Mouse (Mus musculus) neural tube, embryonic 14.5 days (tissue): ENCODE measurements at regions not wholly inside any gene's neighbourhood (a gene's known extent, or its start where the extent isn't known, plus 50 kb on each side); places are given as distances from the start of the nearest gene placed in this dataset.

ENCODE experiments used
- ATAC-seq: fragments of 200-750 bp; cut with Nextera tagmentation; 2 replicates; pipeline ENCODE4 v1.8.0; 2017; ENCODE audit warnings: low read depth, mild to moderate bottlenecking, moderate TSS enrichment, moderate library complexity
- H3K27ac ChIP-seq: fragments of 300-500 bp; sonication (generic); 2 replicates; pipeline ENCODE4 v1.5.1; 2014; ENCODE audit warnings: low read depth, mild to moderate bottlenecking, control low read depth, low read length, moderate library complexity, mixed read lengths
- H3K27me3 ChIP-seq: fragments of 300-500 bp; sonication (generic); 2 replicates; pipeline ENCODE4 v1.6.1; 2014; ENCODE audit warnings: low read length; ENCODE audit not compliant: control insufficient read depth, insufficient read depth
- H3K36me3 ChIP-seq: fragments of 300-500 bp; sonication (generic); 2 replicates; pipeline ENCODE4 v1.6.1; 2014; ENCODE audit warnings: low read length, mixed read lengths; ENCODE audit not compliant: control insufficient read depth, insufficient read depth
- H3K4me1 ChIP-seq: fragments of 300-500 bp; sonication (generic); 2 replicates; pipeline ENCODE4 v1.6.1; 2014; ENCODE audit warnings: low read length; ENCODE audit not compliant: control insufficient read depth, insufficient read depth
- H3K4me2 ChIP-seq: fragments of 300-500 bp; sonication (generic); 2 replicates; pipeline ENCODE4 v1.6.1; 2014; ENCODE audit warnings: mild to moderate bottlenecking, low read depth, low read length, control low read depth
- H3K4me3 ChIP-seq: fragments of 300-500 bp; sonication (generic); 2 replicates; pipeline ENCODE4 v1.5.1; 2014; ENCODE audit warnings: low read depth, low read length, control low read depth, mixed read lengths
- H3K9ac ChIP-seq: fragments of 300-500 bp; sonication (generic); replicated peaks from 2 replicates; pipeline ENCODE4 v1.6.1; 2014; ENCODE audit warnings: low read depth, mild to moderate bottlenecking, control low read depth, low read length, mixed read lengths
- H3K9me3 ChIP-seq: fragments of 300-500 bp; sonication (generic); 2 replicates; pipeline ENCODE4 v1.6.1; 2016; ENCODE audit warnings: low read length; ENCODE audit not compliant: control insufficient read depth
- WGBS: fragments of 180-500 bp; shearing (Covaris S2); extraction: QIAGEN DNeasy Blood & Tissue Kit; methylation state at CpG from one replicate; pipeline ENCODE4 v1.1.7; 2014; 5-methylcytosine and 5-hydroxymethylcytosine counted together

GRCm38 (mm10) chr14:76331497-76332335 lies 83.0 kb upstream of the Tsc22d1 start:
- H3K4me2 ChIP-seq = no peak overlapping the region
- no peaks in the 10 kb centered on the region for H3K9me3 ChIP-seq
- peak; percentile 91 for ATAC-seq
- H3K4me1 ChIP-seq = no peaks in the 10 kb centered on the region
- H3K4me3 ChIP-seq = no peak overlapping the region
- H3K9ac ChIP-seq = no peak overlapping the region
- 18% methylated on average over 11 of the region's 11 CpGs for WGBS
- no peaks in the 10 kb centered on the region for H3K27me3 ChIP-seq
- no peak overlapping the region for H3K27ac ChIP-seq
- no peaks in the 10 kb centered on the region for H3K36me3 ChIP-seq

DNA sequence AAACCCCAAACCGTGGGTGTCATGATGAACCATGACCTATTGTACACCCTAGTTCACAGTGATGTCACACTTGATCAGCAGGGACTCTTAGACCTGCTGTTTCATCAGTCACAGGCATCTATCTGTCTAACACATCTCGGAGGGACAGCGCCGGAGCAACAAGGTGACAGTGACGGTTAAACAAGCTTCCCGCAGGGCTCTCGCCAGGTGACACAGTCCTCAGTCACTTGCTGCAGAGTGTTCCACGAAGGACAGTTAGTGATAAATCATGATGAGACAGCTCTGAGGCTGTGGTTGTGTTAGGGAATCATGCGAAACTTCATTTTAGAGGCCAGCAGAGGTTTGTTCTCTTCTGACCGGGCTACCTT lies 82.4 kb upstream of the Tsc22d1 start:
- no peaks in the 10 kb centered on the region for H3K4me1 ChIP-seq
- peak; percentile 58 for ATAC-seq
- H3K9me3 ChIP-seq = no peaks in the 10 kb centered on the region
- no peak overlapping the region for H3K4me2 ChIP-seq
- no peaks in the 10 kb centered on the region for H3K27me3 ChIP-seq
- WGBS = 33% methylated on average over 10 of the region's 10 CpGs
- H3K27ac ChIP-seq = no peak overlapping the region
- no peaks in the 10 kb centered on the region for H3K36me3 ChIP-seq
- H3K9ac ChIP-seq = no peak overlapping the region
- H3K4me3 ChIP-seq = no peak overlapping the region

GRCm38 (mm10) chr14:76340789-76341188 lies 74.0 kb upstream of the Tsc22d1 start:
- WGBS = 93% methylated on average over 7 of the region's 7 CpGs
- Histone ChIP-seq H3K36me3 (no peaks in the 10 kb centered on the region), H3K27ac (no peak overlapping the region), H3K9me3 (no peaks in the 10 kb centered on the region), H3K4me2 (no peak overlapping the region), H3K27me3 (no peaks in the 10 kb centered on the region), H3K9ac (no peak overlapping the region), H3K4me3 (no peak overlapping the region), H3K4me1 (no peaks in the 10 kb centered on the region)
- ATAC-seq = no peak

DNA sequence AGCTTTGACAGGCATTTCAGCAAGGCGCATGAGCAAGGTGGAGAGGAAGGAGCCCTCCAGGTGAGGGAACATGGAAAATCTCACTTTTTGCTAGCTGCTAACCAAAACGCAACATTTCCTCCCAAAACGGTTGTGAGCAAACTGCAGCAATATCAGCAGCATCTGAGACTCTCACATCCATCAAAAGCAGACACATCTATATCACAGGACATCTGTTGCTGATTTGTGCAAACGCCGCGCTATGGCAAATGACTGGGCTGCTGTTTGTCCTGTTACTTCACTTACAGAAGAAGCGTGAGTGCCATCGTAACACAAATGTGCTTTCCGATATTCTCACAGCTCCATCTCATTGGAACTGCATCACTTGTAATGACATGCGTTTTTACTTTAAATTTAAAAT lies 73.5 kb upstream of the Tsc22d1 start:
- Histone ChIP-seq H3K4me3 (no peak overlapping the region), H3K4me2 (no peak overlapping the region), H3K9me3 (no peaks in the 10 kb centered on the region), H3K27ac (no peak overlapping the region), H3K27me3 (no peaks in the 10 kb centered on the region), H3K9ac (no peak overlapping the region), H3K36me3 (no peaks in the 10 kb centered on the region), H3K4me1 (no peaks in the 10 kb centered on the region)
- ATAC-seq = no peak
- WGBS = 91% methylated on average over 10 of the region's 10 CpGs

- H3K9ac ChIP-seq = no peak overlapping the region
- no peaks in the 10 kb centered on the region for H3K9me3 ChIP-seq
- WGBS = 72% methylated on average over 9 of the region's 9 CpGs
- no peak overlapping the region for H3K27ac ChIP-seq
- no peak overlapping the region for H3K4me2 ChIP-seq
- H3K4me3 ChIP-seq = no peak overlapping the region
- ATAC-seq = no peak
- no peaks in the 10 kb centered on the region for H3K4me1 ChIP-seq
- H3K27me3 ChIP-seq = no peaks in the 10 kb centered on the region
- no peaks in the 10 kb centered on the region for H3K36me3 ChIP-seq
Measured at GRCm38 (mm10) chr14:76351856-76352255, 62.9 kb upstream of the Tsc22d1 start.

- no peak overlapping the region for H3K9ac ChIP-seq
- ATAC-seq = no peak
- no peak overlapping the region for H3K4me2 ChIP-seq
- H3K27me3 ChIP-seq = no peaks in the 10 kb centered on the region
- H3K4me1 ChIP-seq = no peaks in the 10 kb centered on the region
- no peak overlapping the region for H3K4me3 ChIP-seq
- no peaks in the 10 kb centered on the region for H3K36me3 ChIP-seq
- no peak overlapping the region for H3K27ac ChIP-seq
- 78% methylated on average over 2 of the region's 2 CpGs for WGBS
- H3K9me3 ChIP-seq = no peaks in the 10 kb centered on the region
Measured at GRCm38 (mm10) chr14:76356161-76356560, 58.6 kb upstream of the Tsc22d1 start.

DNA sequence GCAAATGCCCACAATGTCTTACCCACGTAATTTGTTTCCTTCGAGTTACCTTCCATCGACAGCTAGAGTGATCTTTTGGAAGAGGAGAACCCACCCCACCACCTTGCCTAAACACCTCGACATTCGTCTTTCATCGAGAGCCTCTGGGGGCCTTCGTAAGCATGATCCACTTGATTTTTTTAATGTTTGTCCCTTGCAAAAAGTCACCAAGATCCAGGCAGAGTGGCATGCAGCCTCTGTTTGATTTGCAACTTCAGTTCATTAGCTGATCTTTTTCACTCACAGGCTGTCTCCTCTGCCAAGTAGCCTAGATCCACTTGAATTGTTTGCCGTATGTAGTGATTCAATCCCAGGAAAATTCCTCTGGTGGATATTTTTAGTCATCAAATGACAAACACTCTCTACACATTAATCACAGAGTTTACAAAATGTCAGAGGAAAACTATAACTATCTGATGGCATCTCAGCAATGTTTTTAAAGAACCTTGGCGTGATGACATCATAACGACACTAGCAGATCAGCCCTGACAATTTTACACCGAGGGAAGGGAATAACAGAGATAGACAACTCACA lies 54.8 kb upstream of the Tsc22d1 start:
- no peaks in the 10 kb centered on the region for H3K36me3 ChIP-seq
- ATAC-seq = no peak
- 93% methylated on average over 11 of the region's 11 CpGs for WGBS
- H3K27ac ChIP-seq = no peak overlapping the region
- no peaks in the 10 kb centered on the region for H3K27me3 ChIP-seq
- no peak overlapping the region for H3K4me3 ChIP-seq
- H3K4me1 ChIP-seq = no peaks in the 10 kb centered on the region
- H3K9me3 ChIP-seq = no peaks in the 10 kb centered on the region
- no peak overlapping the region for H3K4me2 ChIP-seq
- no peak overlapping the region for H3K9ac ChIP-seq

DNA sequence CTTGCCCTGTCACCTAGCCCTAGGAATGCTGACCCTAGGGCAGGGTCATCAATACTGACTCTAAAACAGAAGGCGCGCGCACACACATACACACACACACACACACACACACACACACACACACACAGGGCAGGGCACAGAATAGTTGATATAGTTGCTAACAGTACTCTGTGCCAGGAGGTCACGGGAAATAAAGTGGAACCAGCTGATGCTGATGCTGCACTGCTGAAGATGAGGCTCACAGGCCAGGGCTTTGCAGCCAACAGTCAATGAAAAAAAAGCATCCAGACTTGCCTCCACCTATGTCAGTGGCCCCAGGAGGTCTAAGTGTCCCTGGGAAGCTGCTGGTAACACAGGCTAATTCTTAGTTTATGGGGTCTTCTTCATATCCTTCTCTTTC lies 50.7 kb upstream of the Tsc22d1 start:
- no peak overlapping the region for H3K4me3 ChIP-seq
- no peak overlapping the region for H3K4me2 ChIP-seq
- H3K9me3 ChIP-seq = no peaks in the 10 kb centered on the region
- no peaks in the 10 kb centered on the region for H3K36me3 ChIP-seq
- no peaks in the 10 kb centered on the region for H3K27me3 ChIP-seq
- WGBS = 94% methylated on average over 4 of the region's 4 CpGs
- no peaks in the 10 kb centered on the region for H3K4me1 ChIP-seq
- no peak for ATAC-seq
- no peak overlapping the region for H3K27ac ChIP-seq
- H3K9ac ChIP-seq = no peak overlapping the region
